Mouse (Mus musculus) stomach, embryonic 14.5 days (tissue): ENCODE results near the gene Olfr1170. TPM values are rescaled to one million over a fixed set of nuclear protein-coding genes. Genes with fewer than 3 reads are reported as not detected.

Experiments used
- ATAC-seq: fragments of 200-750 bp; cut with Nextera tagmentation; 2 replicates; pipeline ENCODE4 v1.8.0; 2017; ENCODE audit warnings: low read depth, moderate TSS enrichment; ENCODE audit not compliant: insufficient number of reproducible peaks, insufficient read depth, low FRiP score
- H3K27ac ChIP-seq: fragments of 300-500 bp; sonication (generic); 2 replicates; pipeline ENCODE4 v1.5.1; 2014; ENCODE audit warnings: mild to moderate bottlenecking, low read length, moderate library complexity, mixed read lengths
- H3K27me3 ChIP-seq: fragments of 300-500 bp; sonication (generic); 2 replicates; pipeline ENCODE4 v1.6.1; 2014; ENCODE audit warnings: low read length, control low read depth, mixed read lengths; ENCODE audit not compliant: control insufficient read depth, insufficient read depth
- H3K36me3 ChIP-seq: fragments of 300-500 bp; sonication (generic); 2 replicates; pipeline ENCODE4 v1.6.1; 2014; ENCODE audit warnings: mild to moderate bottlenecking, control low read depth, low read length, moderate library complexity, mixed read lengths; ENCODE audit not compliant: control insufficient read depth, insufficient read depth
- H3K4me1 ChIP-seq: fragments of 300-500 bp; sonication (generic); 2 replicates; pipeline ENCODE4 v1.6.1; 2014; ENCODE audit warnings: low read length, control low read depth, mixed read lengths; ENCODE audit not compliant: control insufficient read depth, insufficient read depth
- H3K4me2 ChIP-seq: fragments of 300-500 bp; sonication (generic); replicated peaks from 2 replicates; pipeline ENCODE4 v1.6.1; 2014; ENCODE audit warnings: low read depth, low read length, control low read depth
- H3K4me3 ChIP-seq: fragments of 300-500 bp; sonication (generic); 2 replicates; pipeline ENCODE4 v1.5.1; 2014; ENCODE audit warnings: low read depth, low read length, control low read depth
- H3K9ac ChIP-seq: fragments of 300-500 bp; sonication (generic); replicated peaks from 2 replicates; pipeline ENCODE4 v1.6.1; 2014; ENCODE audit warnings: low read depth, mild to moderate bottlenecking, control low read depth, low read length, moderate library complexity, mixed read lengths
- H3K9me3 ChIP-seq: fragments of 300-500 bp; sonication (generic); 2 replicates; pipeline ENCODE4 v1.6.1; 2016; ENCODE audit warnings: low read depth, low read length, control low read depth; ENCODE audit not compliant: control insufficient read depth
- WGBS: fragments of 180-500 bp; shearing (Covaris S2); extraction: QIAGEN DNeasy Blood & Tissue Kit; methylation state at CpG from one replicate; pipeline ENCODE4 v1.1.7; 2014; 5-methylcytosine and 5-hydroxymethylcytosine counted together
- polyA plus RNA-seq: library from polyadenylated mRNA; unstranded; fragments of >200 nt; fragmentation: Nextera tagmentation; extraction: Ambion mirVana; gene quantifications from 2 replicates; pipeline ENCODE4 v1.2.1, GENCODE M21; 2014

Olfr1170 gene
- not detected in 2 replicates for polyA plus RNA-seq

- no peak for ATAC-seq
- Histone ChIP-seq H3K9ac (no peak within 1 kb of the TSS), H3K4me1 (no peaks in the 10 kb centered on the region), H3K9me3 (no peaks in the 10 kb centered on the region), H3K27ac (no peak within 1 kb of the TSS), H3K36me3 (no peaks in the 10 kb centered on the region), H3K4me2 (no peak within 1 kb of the TSS), H3K27me3 (no peaks in the 10 kb centered on the region), H3K4me3 (no peak within 1 kb of the TSS)
- 76% methylated on average over 1 of the region's 1 CpGs for WGBS
These were observed at the start of gene Olfr1170 for GRCm38 (mm10) chr2:88228234-88228633. Gene Olfr1170 (minus strand): TSS chr2:88228334.

DNA sequence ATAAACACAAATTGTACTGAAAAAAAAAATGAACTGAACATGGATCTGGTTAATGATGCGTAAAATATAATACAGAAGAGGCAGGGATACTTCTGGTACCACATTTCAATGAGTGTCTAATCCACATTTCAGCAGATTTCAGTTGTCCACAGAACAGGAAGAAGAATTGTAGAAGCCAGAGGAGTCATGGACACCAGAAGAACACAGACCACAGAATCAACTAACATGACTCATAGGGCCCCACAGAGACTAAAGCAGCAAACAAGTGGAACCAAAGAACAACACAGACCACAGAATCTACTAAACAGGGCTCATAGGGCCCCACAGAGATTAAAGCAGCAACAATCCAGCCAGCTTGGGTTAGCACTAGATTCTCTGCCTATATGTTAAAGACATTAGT, 7.3 kb downstream of the Olfr1170 start:
- Histone ChIP-seq H3K9me3 (no peaks in the 10 kb centered on the region), H3K9ac (no peak overlapping the region), H3K4me2 (no peak overlapping the region), H3K36me3 (no peaks in the 10 kb centered on the region), H3K4me1 (no peaks in the 10 kb centered on the region), H3K27me3 (no peaks in the 10 kb centered on the region), H3K4me3 (no peak overlapping the region), H3K27ac (no peak overlapping the region)
- 89% methylated on average over 1 of the region's 1 CpGs for WGBS
- ATAC-seq = no peak

- Histone ChIP-seq H3K36me3 (no peaks in the 10 kb centered on the region), H3K9ac (no peak within 1 kb of the TSS), H3K27me3 (no peaks in the 10 kb centered on the region), H3K4me2 (no peak within 1 kb of the TSS), H3K4me1 (no peaks in the 10 kb centered on the region), H3K4me3 (no peak within 1 kb of the TSS), H3K9me3 (no peaks in the 10 kb centered on the region), H3K27ac (no peak within 1 kb of the TSS)
- whole genome bisulfite sequencing = 83% methylated on average over 2 of the region's 2 CpGs
- ATAC-seq = no peak
These were observed 46.6 kb downstream of the Olfr1170 start, which contains the start of gene Olfr1168 for GRCm38 (mm10) chr2:88181580-88181979. Gene Olfr1168 (plus strand): TSS chr2:88181880.

Other genes starting within 250 kb of the Olfr1170 start
- not detected in 2 replicates for gene Olfr1158, start 238.2 kb downstream of the Olfr1170 start, polyA plus RNA-seq
- not detected in 2 replicates for gene Olfr1160, start 220.1 kb downstream of the Olfr1170 start, polyA plus RNA-seq
- not detected in 2 replicates for gene Olfr1161, start 205.6 kb downstream of the Olfr1170 start, polyA plus RNA-seq
- gene Olfr73, start 190.6 kb downstream of the Olfr1170 start, polyA plus RNA-seq = not detected in 2 replicates
- gene Olfr1162, start 177.2 kb downstream of the Olfr1170 start, polyA plus RNA-seq = not detected in 2 replicates
- not detected in 2 replicates for gene Olfr1163, start 156.5 kb downstream of the Olfr1170 start, polyA plus RNA-seq
- not detected in 2 replicates for gene Olfr1164, start 134.4 kb downstream of the Olfr1170 start, polyA plus RNA-seq
- gene Olfr1166, start 100.1 kb downstream of the Olfr1170 start, polyA plus RNA-seq = not detected in 2 replicates
- not detected in 2 replicates for gene Olfr1167, start 73.1 kb downstream of the Olfr1170 start, polyA plus RNA-seq
- not detected in 2 replicates for gene Olfr1168, start 46.5 kb downstream of the Olfr1170 start, polyA plus RNA-seq
- gene Olfr1173, start 51.5 kb upstream of the Olfr1170 start, polyA plus RNA-seq = not detected in 2 replicates
- gene Olfr1174-ps, start 86.8 kb upstream of the Olfr1170 start, polyA plus RNA-seq = not detected in 2 replicates
- not detected in 2 replicates for gene Olfr1175-ps, start 98.9 kb upstream of the Olfr1170 start, polyA plus RNA-seq
- not detected in 2 replicates for gene Olfr1176, start 108.4 kb upstream of the Olfr1170 start, polyA plus RNA-seq
- gene Olfr1177-ps, start 118.2 kb upstream of the Olfr1170 start, polyA plus RNA-seq = not detected in 2 replicates
- not detected in 2 replicates for gene Olfr1178, start 158.7 kb upstream of the Olfr1170 start, polyA plus RNA-seq
- gene Olfr1179, start 178.1 kb upstream of the Olfr1170 start, polyA plus RNA-seq = not detected in 2 replicates
- gene Olfr1180, start 190.8 kb upstream of the Olfr1170 start, polyA plus RNA-seq = not detected in 2 replicates
- gene Olfr1181, start 197.8 kb upstream of the Olfr1170 start, polyA plus RNA-seq = not detected in 2 replicates
- not detected in 2 replicates for gene Gm13757, start 220.8 kb upstream of the Olfr1170 start, polyA plus RNA-seq
- gene Olfr1183, start 226.5 kb upstream of the Olfr1170 start, polyA plus RNA-seq = not detected in 2 replicates